Mouse (Mus musculus) embryo, embryonic 10 days (tissue): ENCODE measurements around the gene Ston2.

Source experiments
- DNase-seq: peaks from one replicate; pipeline ENCODE4 v3.0.0-alpha.2; 2015; ENCODE audit warnings: low spot score

Gene Ston2

GRCm38 (mm10) chr12:91699451-91700141, 88.6 kb downstream of the Ston2 start:
- DNase-seq = no peak

GRCm38 (mm10) chr12:91696231-91696630, 92.0 kb downstream of the Ston2 start:
- no peak for DNase-seq

GRCm38 (mm10) chr12:91695761-91696160, 92.4 kb downstream of the Ston2 start:
- no peak for DNase-seq

GRCm38 (mm10) chr12:91694748-91695147, 93.4 kb downstream of the Ston2 start:
- no peak for DNase-seq

GRCm38 (mm10) chr12:91693566-91693965, 94.6 kb downstream of the Ston2 start:
- DNase-seq = peak; percentile 35

GRCm38 (mm10) chr12:91692991-91693390, 95.2 kb downstream of the Ston2 start:
- no peak for DNase-seq

GRCm38 (mm10) chr12:91685674-91686290, 102.4 kb downstream of the Ston2 start:
- peak; percentile 46 for DNase-seq

GRCm38 (mm10) chr12:91684840-91685415, 103.3 kb downstream of the Ston2 start:
- peak; percentile 28 for DNase-seq

GRCm38 (mm10) chr12:91684101-91684839, 103.9 kb downstream of the Ston2 start:
- DNase-seq = peak; percentile 76

GRCm38 (mm10) chr12:91683549-91684100, 104.6 kb downstream of the Ston2 start:
- DNase-seq = peak; percentile 45

- DNase-seq = no peak
Measured at GRCm38 (mm10) chr12:91683096-91683495, 105.1 kb downstream of the Ston2 start.

- DNase-seq = peak; percentile 81
Measured at GRCm38 (mm10) chr12:91679320-91680064, 108.7 kb downstream of the Ston2 start.

GRCm38 (mm10) chr12:91675937-91676336, 112.2 kb downstream of the Ston2 start:
- DNase-seq = no peak

GRCm38 (mm10) chr12:91673141-91673540, 115.0 kb downstream of the Ston2 start:
- DNase-seq = no peak

GRCm38 (mm10) chr12:91672528-91672927, 115.7 kb downstream of the Ston2 start:
- no peak for DNase-seq

GRCm38 (mm10) chr12:91668529-91669245, 119.5 kb downstream of the Ston2 start:
- no peak for DNase-seq

- DNase-seq = no peak
Measured at GRCm38 (mm10) chr12:91667741-91668140, 120.4 kb downstream of the Ston2 start.

- DNase-seq = no peak
Measured at GRCm38 (mm10) chr12:91666607-91667006, 121.6 kb downstream of the Ston2 start.

GRCm38 (mm10) chr12:91665431-91665830, 122.8 kb downstream of the Ston2 start:
- DNase-seq = no peak

- DNase-seq = no peak
Measured at GRCm38 (mm10) chr12:91663260-91663659, 124.9 kb downstream of the Ston2 start.

- DNase-seq = no peak
Measured at GRCm38 (mm10) chr12:91662844-91663243, 125.3 kb downstream of the Ston2 start.
